Mouse (Mus musculus) forebrain, embryonic 15.5 days (tissue): Measurements from ENCODE around the gene Sac3d1. TPM values are rescaled to one million over a fixed set of nuclear protein-coding genes. Genes with fewer than 3 reads are reported as not detected.

Experiments used
- ATAC-seq: fragments of 200-750 bp; cut with Nextera tagmentation; replicated peaks from 2 replicates; pipeline ENCODE4 v1.8.0; 2017; ENCODE audit warnings: mild to moderate bottlenecking, moderate TSS enrichment, moderate library complexity
- H3K27ac ChIP-seq: fragments of 300-500 bp; sonication (generic); replicated peaks from 2 replicates; pipeline ENCODE4 v1.5.1; 2015; ENCODE audit warnings: mild to moderate bottlenecking, inconsistent platforms
- H3K27me3 ChIP-seq: fragments of 300-500 bp; sonication (generic); 2 replicates; pipeline ENCODE4 v1.6.1; 2015; ENCODE audit warnings: inconsistent platforms
- H3K36me3 ChIP-seq: fragments of 300-500 bp; sonication (generic); 2 replicates; pipeline ENCODE4 v1.6.1; 2015; ENCODE audit warnings: mild to moderate bottlenecking, inconsistent platforms
- H3K4me1 ChIP-seq: fragments of 300-500 bp; sonication (generic); 2 replicates; pipeline ENCODE4 v1.6.1; 2015; ENCODE audit warnings: inconsistent platforms
- H3K4me2 ChIP-seq: fragments of 300-500 bp; sonication (generic); replicated peaks from 2 replicates; pipeline ENCODE4 v1.6.1; 2015; ENCODE audit warnings: mild to moderate bottlenecking, inconsistent platforms
- H3K4me3 ChIP-seq: fragments of 300-500 bp; sonication (generic); 2 replicates; pipeline ENCODE4 v1.5.1; 2015; ENCODE audit warnings: mild to moderate bottlenecking, inconsistent platforms
- H3K9ac ChIP-seq: fragments of 300-500 bp; sonication (generic); replicated peaks from 2 replicates; pipeline ENCODE4 v1.6.1; 2015; ENCODE audit warnings: mild to moderate bottlenecking, inconsistent platforms
- H3K9me3 ChIP-seq: fragments of 300-500 bp; sonication (generic); 2 replicates; pipeline ENCODE4 v1.6.1; 2016; ENCODE audit warnings: inconsistent platforms
- WGBS: fragments of 180-500 bp; shearing (Covaris S2); methylation state at CpG from one replicate; pipeline ENCODE4 v1.1.7; 2015; ENCODE audit warnings: mixed read lengths; 5-methylcytosine and 5-hydroxymethylcytosine counted together
- polyA plus RNA-seq: library from polyadenylated mRNA; unstranded; fragments of >200 nt; fragmentation: Nextera tagmentation; extraction: Ambion mirVana; gene quantifications from 2 replicates; pipeline ENCODE4 v1.2.1, GENCODE M21; 2015

Sac3d1 gene
- 53.5 and 56.5 TPM in 2 replicates for polyA plus RNA-seq

- peak within 1 kb of the TSS; percentile 96 for H3K27ac ChIP-seq
- peaks cover 26% of the 10 kb centered on the region for H3K4me1 ChIP-seq
- ATAC-seq: peak; percentile 89
- peak within 1 kb of the TSS; percentile 86 for H3K9ac ChIP-seq
- no peaks in the 10 kb centered on the region for H3K9me3 ChIP-seq
- peaks cover 18% of the 10 kb centered on the region for H3K36me3 ChIP-seq
- H3K27me3 ChIP-seq: no peaks in the 10 kb centered on the region
- under 1% methylated on average over 77 of the region's 77 CpGs for WGBS
- peak within 1 kb of the TSS; percentile 82 for H3K4me2 ChIP-seq
- peak within 1 kb of the TSS; percentile 84 for H3K4me3 ChIP-seq
Measured at GRCm38 (mm10) chr19:6117986-6118676, at the start of gene Sac3d1. TSS of gene Sac3d1 (minus strand) at chr19:6118650.

GRCm38 (mm10) chr19:6166750-6167149 lies 48.3 kb upstream of the Sac3d1 start:
- no peaks in the 10 kb centered on the region for H3K36me3 ChIP-seq
- no peaks in the 10 kb centered on the region for H3K27me3 ChIP-seq
- no peak overlapping the region for H3K9ac ChIP-seq
- H3K9me3 ChIP-seq: no peaks in the 10 kb centered on the region
- no peak overlapping the region for H3K4me3 ChIP-seq
- H3K4me1 ChIP-seq: no peaks in the 10 kb centered on the region
- 79% methylated on average over 4 of the region's 4 CpGs for WGBS
- no peak for ATAC-seq
- no peak overlapping the region for H3K4me2 ChIP-seq
- no peak overlapping the region for H3K27ac ChIP-seq

GRCm38 (mm10) chr19:6163872-6164547 lies 45.6 kb upstream of the Sac3d1 start:
- Histone ChIP-seq H3K27ac (no peak overlapping the region), H3K4me1 (no peaks in the 10 kb centered on the region), H3K9ac (no peak overlapping the region), H3K4me2 (no peak overlapping the region), H3K27me3 (no peaks in the 10 kb centered on the region), H3K4me3 (no peak overlapping the region), H3K9me3 (no peaks in the 10 kb centered on the region), H3K36me3 (no peaks in the 10 kb centered on the region)
- no peak for ATAC-seq
- WGBS: 75% methylated on average over 10 of the region's 10 CpGs

GRCm38 (mm10) chr19:6157220-6157619 lies 38.8 kb upstream of the Sac3d1 start:
- Histone ChIP-seq H3K27me3 (no peaks in the 10 kb centered on the region), H3K4me1 (no peaks in the 10 kb centered on the region), H3K4me2 (no peak overlapping the region), H3K4me3 (no peak overlapping the region), H3K9me3 (no peaks in the 10 kb centered on the region), H3K27ac (no peak overlapping the region), H3K36me3 (no peaks in the 10 kb centered on the region), H3K9ac (no peak overlapping the region)
- no peak for ATAC-seq
- WGBS: 80% methylated on average over 6 of the region's 6 CpGs

GRCm38 (mm10) chr19:6156372-6156771 lies 37.9 kb upstream of the Sac3d1 start:
- H3K4me3 ChIP-seq: no peak overlapping the region
- no peaks in the 10 kb centered on the region for H3K4me1 ChIP-seq
- no peaks in the 10 kb centered on the region for H3K9me3 ChIP-seq
- WGBS: 73% methylated on average over 8 of the region's 8 CpGs
- no peak overlapping the region for H3K9ac ChIP-seq
- no peaks in the 10 kb centered on the region for H3K27me3 ChIP-seq
- H3K27ac ChIP-seq: no peak overlapping the region
- no peaks in the 10 kb centered on the region for H3K36me3 ChIP-seq
- no peak for ATAC-seq
- H3K4me2 ChIP-seq: no peak overlapping the region

GRCm38 (mm10) chr19:6155174-6155573 lies 36.7 kb upstream of the Sac3d1 start:
- Histone ChIP-seq H3K4me2 (no peak overlapping the region), H3K9me3 (no peaks in the 10 kb centered on the region), H3K4me3 (no peak overlapping the region), H3K27ac (no peak overlapping the region), H3K4me1 (no peaks in the 10 kb centered on the region), H3K9ac (no peak overlapping the region), H3K36me3 (no peaks in the 10 kb centered on the region), H3K27me3 (no peaks in the 10 kb centered on the region)
- 81% methylated on average over 9 of the region's 9 CpGs for WGBS
- no peak for ATAC-seq

- H3K4me1 ChIP-seq: peaks cover 10% of the 10 kb centered on the region
- no peaks in the 10 kb centered on the region for H3K27me3 ChIP-seq
- no peak overlapping the region for H3K4me3 ChIP-seq
- H3K4me2 ChIP-seq: no peak overlapping the region
- H3K9me3 ChIP-seq: no peaks in the 10 kb centered on the region
- no peak overlapping the region for H3K27ac ChIP-seq
- H3K36me3 ChIP-seq: no peaks in the 10 kb centered on the region
- WGBS: 81% methylated on average over 5 of the region's 5 CpGs
- ATAC-seq: no peak
- no peak overlapping the region for H3K9ac ChIP-seq
Measured at GRCm38 (mm10) chr19:6144842-6145241, 26.4 kb upstream of the Sac3d1 start.

GRCm38 (mm10) chr19:6141394-6141749 lies 22.9 kb upstream of the Sac3d1 start, which contains the start of gene Arl2:
TSS of gene Arl2 (minus strand) at chr19:6141548.
- ATAC-seq: peak; percentile 76
- peak within 1 kb of the TSS; percentile 93 for H3K9ac ChIP-seq
- no peaks in the 10 kb centered on the region for H3K27me3 ChIP-seq
- H3K4me3 ChIP-seq: peak within 1 kb of the TSS; percentile 68
- peak within 1 kb of the TSS; percentile 88 for H3K4me2 ChIP-seq
- H3K9me3 ChIP-seq: no peaks in the 10 kb centered on the region
- peaks cover 9% of the 10 kb centered on the region; the same call in 1 of the 2 replicates for H3K36me3 ChIP-seq
- peak within 1 kb of the TSS; percentile 98 for H3K27ac ChIP-seq
- H3K4me1 ChIP-seq: peaks cover 15% of the 10 kb centered on the region
- 1% methylated on average over 15 of the region's 15 CpGs for WGBS

- no peaks in the 10 kb centered on the region for H3K9me3 ChIP-seq
- peak within 1 kb of the TSS; percentile 68 for H3K4me3 ChIP-seq
- peaks cover 15% of the 10 kb centered on the region for H3K4me1 ChIP-seq
- no peaks in the 10 kb centered on the region for H3K27me3 ChIP-seq
- H3K4me2 ChIP-seq: peak within 1 kb of the TSS; percentile 88
- peak within 1 kb of the TSS; percentile 93 for H3K9ac ChIP-seq
- WGBS: 0% methylated on average over 66 of the region's 68 CpGs
- ATAC-seq: peak; percentile 95
- H3K27ac ChIP-seq: peak within 1 kb of the TSS; percentile 98
- peaks cover 13% of the 10 kb centered on the region for H3K36me3 ChIP-seq
Measured at GRCm38 (mm10) chr19:6140678-6141393, 22.4 kb upstream of the Sac3d1 start, which contains the start of gene Batf2. TSS of gene Batf2 (plus strand) at chr19:6140983.

GRCm38 (mm10) chr19:6140374-6140677 lies 21.9 kb upstream of the Sac3d1 start:
- H3K36me3 ChIP-seq: peaks cover 18% of the 10 kb centered on the region
- peak overlapping the region; percentile 98 for H3K27ac ChIP-seq
- peak overlapping the region; percentile 88 for H3K4me2 ChIP-seq
- 5% methylated on average over 16 of the region's 16 CpGs for WGBS
- no peak for ATAC-seq
- peaks cover 15% of the 10 kb centered on the region for H3K4me1 ChIP-seq
- H3K9ac ChIP-seq: peak overlapping the region; percentile 93
- peak overlapping the region; percentile 68 for H3K4me3 ChIP-seq
- no peaks in the 10 kb centered on the region for H3K9me3 ChIP-seq
- H3K27me3 ChIP-seq: no peaks in the 10 kb centered on the region

- H3K4me1 ChIP-seq: peaks cover 15% of the 10 kb centered on the region
- H3K9me3 ChIP-seq: no peaks in the 10 kb centered on the region
- peak overlapping the region; percentile 98; the same call in 1 of the 2 replicates for H3K27ac ChIP-seq
- WGBS: 90% methylated on average over 6 of the region's 6 CpGs
- no peak for ATAC-seq
- H3K4me3 ChIP-seq: peak overlapping the region; percentile 68
- H3K4me2 ChIP-seq: peak overlapping the region; percentile 88
- 0 out of 2 replicates have a peak overlapping the region, but pooled peaks have one; percentile 93 for H3K9ac ChIP-seq
- H3K27me3 ChIP-seq: no peaks in the 10 kb centered on the region
- H3K36me3 ChIP-seq: peaks cover 19% of the 10 kb centered on the region
Measured at GRCm38 (mm10) chr19:6139701-6140100, 21.3 kb upstream of the Sac3d1 start.

- Histone ChIP-seq H3K9me3 (no peaks in the 10 kb centered on the region), H3K27me3 (no peaks in the 10 kb centered on the region), H3K4me1 (peaks cover 11% of the 10 kb centered on the region), H3K4me3 (no peak overlapping the region), H3K27ac (no peak overlapping the region), H3K36me3 (peaks cover 26% of the 10 kb centered on the region), H3K4me2 (no peak overlapping the region), H3K9ac (no peak overlapping the region)
- ATAC-seq: no peak
- 91% methylated on average over 3 of the region's 3 CpGs for WGBS
Measured at GRCm38 (mm10) chr19:6136397-6136796, 17.9 kb upstream of the Sac3d1 start.
